Mouse (Mus musculus): Measurements from ENCODE around the gene 6030498E09Rik.

The 6030498E09Rik gene

GRCm38 (mm10) chrX:38772478-38772877, at the start of gene 6030498E09Rik:
Gene 6030498E09Rik (plus strand): TSS chrX:38772671.
- DNase-seq (ENCODE audit: low read depth) = no peak

- DNase-seq (ENCODE audit: low read depth) = no peak
Measured at GRCm38 (mm10) chrX:38730081-38730480, 42.4 kb upstream of the 6030498E09Rik start.

- DNase-seq (ENCODE audit: low read depth) = no peak
Measured at GRCm38 (mm10) chrX:38730639-38731038, 41.8 kb upstream of the 6030498E09Rik start.

- no peak for DNase-seq (ENCODE audit: low read depth)
Measured at GRCm38 (mm10) chrX:38733683-38734082, 38.8 kb upstream of the 6030498E09Rik start.

GRCm38 (mm10) chrX:38734916-38735880, 37.3 kb upstream of the 6030498E09Rik start:
- DNase-seq (ENCODE audit: low read depth) = peak; percentile 2

- DNase-seq (ENCODE audit: low read depth) = no peak
Measured at GRCm38 (mm10) chrX:38771453-38771852, 1.0 kb upstream of the 6030498E09Rik start.

- peak; percentile 36 for DNase-seq (ENCODE audit: low read depth)
Measured at GRCm38 (mm10) chrX:38771886-38772285, 585 bp upstream of the 6030498E09Rik start.

GRCm38 (mm10) chrX:38794373-38794772, 21.9 kb downstream of the 6030498E09Rik start:
- no peak for DNase-seq (ENCODE audit: low read depth)

GRCm38 (mm10) chrX:38813934-38814333, 41.5 kb downstream of the 6030498E09Rik start:
- DNase-seq (ENCODE audit: low read depth) = peak; percentile 4

GRCm38 (mm10) chrX:38816841-38817240, 44.4 kb downstream of the 6030498E09Rik start:
- peak; percentile 1 for DNase-seq (ENCODE audit: low read depth)

GRCm38 (mm10) chrX:38958571-38958970, 186.1 kb downstream of the 6030498E09Rik start:
- no peak for DNase-seq (ENCODE audit: low read depth)

GRCm38 (mm10) chrX:38996265-38996664, 223.8 kb downstream of the 6030498E09Rik start:
- DNase-seq (ENCODE audit: low read depth) = no peak

All from NIH3T3 (cell line).